Mouse (Mus musculus) forebrain, embryonic 14.5 days (tissue): ENCODE results near the gene P4hb. TPM values are rescaled to one million over a fixed set of nuclear protein-coding genes. Genes with fewer than 3 reads are reported as not detected.
"Not testable (repeated sequence)": the region's sequence is repeated elsewhere in the genome, so short reads cannot be mapped to it uniquely, and the experiment has no call there.

ENCODE experiments used
- ATAC-seq: fragments of 200-750 bp; cut with Nextera tagmentation; 2 replicates; pipeline ENCODE4 v1.8.0; 2017; ENCODE audit warnings: mild to moderate bottlenecking, moderate library complexity
- DNase-seq: peaks from one replicate; pipeline ENCODE4 v3.0.0-alpha.2; 2015; ENCODE audit warnings: low spot score
- H3K27ac ChIP-seq: fragments of 300-500 bp; sonication (generic); 2 replicates; pipeline ENCODE4 v1.5.1; 2014; ENCODE audit warnings: low read depth, mild to moderate bottlenecking, control low read depth, low read length, moderate library complexity
- H3K27me3 ChIP-seq: fragments of 300-500 bp; sonication (generic); replicated peaks from 2 replicates; pipeline ENCODE4 v1.6.1; 2014; ENCODE audit warnings: low read length, control low read depth, mixed read lengths; ENCODE audit not compliant: control insufficient read depth, insufficient read depth
- H3K36me3 ChIP-seq: fragments of 300-500 bp; sonication (generic); 2 replicates; pipeline ENCODE4 v1.6.1; 2014; ENCODE audit warnings: low read length, control low read depth; ENCODE audit not compliant: control insufficient read depth, insufficient read depth
- H3K4me1 ChIP-seq: fragments of 300-500 bp; sonication (generic); 2 replicates; pipeline ENCODE4 v1.6.1; 2014; ENCODE audit warnings: antibody characterized with exemption, low read length, control low read depth; ENCODE audit not compliant: control insufficient read depth, insufficient read depth
- H3K4me2 ChIP-seq: fragments of 300-500 bp; sonication (generic); 2 replicates; pipeline ENCODE4 v1.6.1; 2014; ENCODE audit warnings: mild to moderate bottlenecking, control low read depth, low read length
- H3K4me3 ChIP-seq: fragments of 300-500 bp; sonication (generic); 2 replicates; pipeline ENCODE4 v1.5.1; 2014; ENCODE audit warnings: low read depth, low read length, control low read depth
- H3K9ac ChIP-seq: fragments of 300-500 bp; sonication (generic); 2 replicates; pipeline ENCODE4 v1.6.1; 2014; ENCODE audit warnings: mild to moderate bottlenecking, low read length, control low read depth, moderate library complexity
- H3K9me3 ChIP-seq: fragments of 300-500 bp; sonication (generic); replicated peaks from 2 replicates; pipeline ENCODE4 v1.6.1; 2016; ENCODE audit warnings: low read length, control low read depth, mixed read lengths; ENCODE audit not compliant: control insufficient read depth
- whole genome bisulfite sequencing: fragments of 180-500 bp; shearing (Covaris S2); extraction: QIAGEN DNeasy Blood & Tissue Kit; methylation state at CpG from one replicate; pipeline ENCODE4 v1.1.7; 2014; 5-methylcytosine and 5-hydroxymethylcytosine counted together
- polyA plus RNA-seq: library from polyadenylated mRNA; unstranded; fragments of >200 nt; fragmentation: Nextera tagmentation; extraction: Ambion mirVana; gene quantifications from 2 replicates; pipeline ENCODE4 v1.2.1, GENCODE M21; 2014

Gene P4hb
- polyA plus RNA-seq, 1 experiment from 2014 or later, result 332 TPM

- no peak for ATAC-seq
- H3K27me3 ChIP-seq, result 0 out of 2 replicates have a peak, but pooled peaks cover 2% of the 10 kb centered on the region
- no peak overlapping the region for H3K4me3 ChIP-seq
- 88% methylated on average over 2 of the region's 2 CpGs for WGBS
- DNase-seq, result no peak
- peaks cover 13% of the 10 kb centered on the region; the same call in 1 of the 2 replicates for H3K4me1 ChIP-seq
- H3K9me3 ChIP-seq, result no peaks in the 10 kb centered on the region
- peaks cover 58% of the 10 kb centered on the region for H3K36me3 ChIP-seq
- H3K9ac ChIP-seq, result no peak overlapping the region
- no peak overlapping the region for H3K27ac ChIP-seq
- no peak overlapping the region for H3K4me2 ChIP-seq
These were observed 30.5 kb upstream of the P4hb start for GRCm38 (mm10) chr11:120603545-120603944.

GRCm38 (mm10) chr11:120600716-120601115, 27.7 kb upstream of the P4hb start:
- Histone ChIP-seq H3K9ac (no peak overlapping the region), H3K4me1 (peaks cover 16% of the 10 kb centered on the region), H3K4me2 (no peak overlapping the region), H3K9me3 (no peaks in the 10 kb centered on the region), H3K27ac (no peak overlapping the region), H3K36me3 (peaks cover 60% of the 10 kb centered on the region), H3K27me3 (no peaks in the 10 kb centered on the region), H3K4me3 (no peak overlapping the region)
- ATAC-seq, result no peak
- 99% methylated on average over 3 of the region's 3 CpGs for WGBS
- DNase-seq, result no peak

GRCm38 (mm10) chr11:120598990-120599549, 26.0 kb upstream of the P4hb start:
- Histone ChIP-seq H3K27me3 (no peaks in the 10 kb centered on the region), H3K4me3 (peak overlapping the region; percentile 97), H3K9me3 (no peaks in the 10 kb centered on the region), H3K27ac (peak overlapping the region; percentile 85; the same call in 1 of the 2 replicates), H3K36me3 (peaks cover 58% of the 10 kb centered on the region), H3K4me2 (peak overlapping the region; percentile 87), H3K4me1 (peaks cover 16% of the 10 kb centered on the region), H3K9ac (peak overlapping the region; percentile 98)
- 49% methylated on average over 17 of the region's 17 CpGs for WGBS
- no peak for ATAC-seq
- DNase-seq, result no peak

- peaks cover 16% of the 10 kb centered on the region for H3K4me1 ChIP-seq
- DNase-seq (peak; percentile 98), ATAC-seq (peak; percentile 99)
- WGBS, result under 1% methylated on average over 88 of the region's 88 CpGs
- peaks cover 58% of the 10 kb centered on the region for H3K36me3 ChIP-seq
- H3K27ac ChIP-seq, result peak within 1 kb of the TSS; percentile 86
- H3K9me3 ChIP-seq, result no peaks in the 10 kb centered on the region
- peak within 1 kb of the TSS; percentile 87 for H3K4me2 ChIP-seq
- H3K27me3 ChIP-seq, result no peaks in the 10 kb centered on the region
- peak within 1 kb of the TSS; percentile 97 for H3K4me3 ChIP-seq
- H3K9ac ChIP-seq, result peak within 1 kb of the TSS; percentile 98
These were observed 25.4 kb upstream of the P4hb start, which contains the start of the genes Alyref and Anapc11 for GRCm38 (mm10) chr11:120598283-120598989. Gene Alyref, minus strand, starts transcription at chr11:120598365. Gene Anapc11, plus strand, starts transcription at chr11:120598421.

- peak; percentile 65 for ATAC-seq
- no peaks in the 10 kb centered on the region for H3K27me3 ChIP-seq
- H3K4me2 ChIP-seq, result peak overlapping the region; percentile 72
- H3K4me3 ChIP-seq, result peak overlapping the region; percentile 97
- H3K36me3 ChIP-seq, result peaks cover 58% of the 10 kb centered on the region
- H3K9me3 ChIP-seq, result no peaks in the 10 kb centered on the region
- H3K4me1 ChIP-seq, result peaks cover 16% of the 10 kb centered on the region
- H3K9ac ChIP-seq, result peak overlapping the region; percentile 98
- DNase-seq, result no peak
- 6% methylated on average over 77 of the region's 99 CpGs for WGBS
- H3K27ac ChIP-seq, result peak overlapping the region; percentile 86
These were observed 24.5 kb upstream of the P4hb start for GRCm38 (mm10) chr11:120597240-120598235.

GRCm38 (mm10) chr11:120588531-120588930, 15.5 kb upstream of the P4hb start:
- Histone ChIP-seq H3K4me2 (no peak overlapping the region), H3K27ac (no peak overlapping the region), H3K4me1 (no peaks in the 10 kb centered on the region), H3K9me3 (no peaks in the 10 kb centered on the region), H3K9ac (no peak overlapping the region), H3K36me3 (peaks cover 89% of the 10 kb centered on the region), H3K4me3 (no peak overlapping the region), H3K27me3 (no peaks in the 10 kb centered on the region)
- DNase-seq (no peak), ATAC-seq (no peak)
- whole genome bisulfite sequencing, result 97% methylated on average over 6 of the region's 6 CpGs

- Histone ChIP-seq H3K36me3 (peaks cover 55% of the 10 kb centered on the region), H3K9me3 (no peaks in the 10 kb centered on the region), H3K27me3 (no peaks in the 10 kb centered on the region), H3K4me3 (no peak overlapping the region), H3K4me1 (peaks cover 10% of the 10 kb centered on the region), H3K9ac (no peak overlapping the region), H3K4me2 (no peak overlapping the region), H3K27ac (no peak overlapping the region)
- ATAC-seq, result no peak
- no peak for DNase-seq
- 97% methylated on average over 1 of the region's 1 CpGs for WGBS
These were observed 10.9 kb upstream of the P4hb start for GRCm38 (mm10) chr11:120583937-120584336.

- not testable (repeated sequence) for H3K9me3 ChIP-seq, H3K27ac ChIP-seq, ATAC-seq
These were observed 9.9 kb upstream of the P4hb start for GRCm38 (mm10) chr11:120582982-120583293.

More at GRCm38 (mm10) chr11:120582982-120583293, 9.9 kb upstream of the P4hb start:
- H3K4me1 ChIP-seq, H3K27me3 ChIP-seq, DNase-seq, H3K4me3 ChIP-seq, H3K4me2 ChIP-seq, H3K9ac ChIP-seq: not testable (repeated sequence)
- WGBS, result 92% methylated on average over 2 of the region's 2 CpGs
- H3K36me3 ChIP-seq, result peaks cover 55% of the 10 kb centered on the region
